Mouse (Mus musculus) limb, embryonic 10.5 days (tissue): Measurements from ENCODE around the gene Dctn5. TPM values are rescaled to one million over a fixed set of nuclear protein-coding genes. Genes with fewer than 3 reads are reported as not detected.

Experiments used
- DNase-seq: peaks from one replicate; pipeline ENCODE4 v3.0.0-alpha.2; 2017; ENCODE audit warnings: low spot score
- H3K27ac ChIP-seq: fragments of 300-500 bp; sonication (generic); 2 replicates; pipeline ENCODE4 v1.5.1; 2016; ENCODE audit warnings: mild to moderate bottlenecking
- H3K27me3 ChIP-seq: fragments of 300-500 bp; sonication (generic); 2 replicates; pipeline ENCODE4 v1.6.1; 2016; ENCODE audit warnings: low read depth, mild to moderate bottlenecking; ENCODE audit not compliant: poor library complexity, severe bottlenecking
- H3K36me3 ChIP-seq: fragments of 300-500 bp; sonication (generic); 2 replicates; pipeline ENCODE4 v1.6.1; 2016; ENCODE audit warnings: mild to moderate bottlenecking, moderate library complexity
- H3K4me1 ChIP-seq: fragments of 300-500 bp; sonication (generic); 2 replicates; pipeline ENCODE4 v1.6.1; 2016
- H3K4me3 ChIP-seq: fragments of 300-500 bp; sonication (generic); 2 replicates; pipeline ENCODE4 v1.5.1; 2016; ENCODE audit warnings: mild to moderate bottlenecking, moderate library complexity
- H3K9me3 ChIP-seq: fragments of 300-500 bp; sonication (generic); replicated peaks from 2 replicates; pipeline ENCODE4 v1.6.1; 2016; ENCODE audit warnings: mild to moderate bottlenecking
- WGBS: fragments of 180-500 bp; shearing (Covaris S2); methylation state at CpG from one replicate; pipeline ENCODE4 v1.1.7; 2016; 5-methylcytosine and 5-hydroxymethylcytosine counted together
- polyA plus RNA-seq: library from polyadenylated mRNA; unstranded; fragments of >200 nt; fragmentation: Nextera tagmentation; extraction: Ambion mirVana; gene quantifications from 2 replicates; pipeline ENCODE4 v1.2.1, GENCODE M21; 2016

Gene Dctn5
- polyA plus RNA-seq, 1 experiment from 2014 or later: 126 TPM

GRCm38 (mm10) chr7:122184569-122184968, 51.7 kb downstream of the Dctn5 start:
- Histone ChIP-seq H3K4me1 (peaks cover 5% of the 10 kb centered on the region), H3K27me3 (no peaks in the 10 kb centered on the region), H3K27ac (no peak overlapping the region), H3K9me3 (no peaks in the 10 kb centered on the region), H3K4me3 (no peak overlapping the region), H3K36me3 (no peaks in the 10 kb centered on the region)
- WGBS: 74% methylated on average over 5 of the region's 5 CpGs
- no peak for DNase-seq

GRCm38 (mm10) chr7:122186043-122186442, 53.2 kb downstream of the Dctn5 start, which contains the start of gene Ern2:
TSS of gene Ern2 (minus strand) at chr7:122186207.
- Histone ChIP-seq H3K36me3 (no peaks in the 10 kb centered on the region), H3K27ac (no peak within 1 kb of the TSS), H3K4me3 (0 out of 2 replicates have a peak within 1 kb of the TSS, but pooled peaks have one; percentile 4), H3K9me3 (no peaks in the 10 kb centered on the region), H3K27me3 (no peaks in the 10 kb centered on the region), H3K4me1 (peaks cover 5% of the 10 kb centered on the region)
- DNase-seq: no peak
- WGBS: 16% methylated on average over 16 of the region's 17 CpGs

- no peak overlapping the region for H3K27ac ChIP-seq
- no peaks in the 10 kb centered on the region for H3K9me3 ChIP-seq
- H3K27me3 ChIP-seq: no peaks in the 10 kb centered on the region
- H3K4me3 ChIP-seq: no peak overlapping the region
- peak; percentile 80 for DNase-seq
- peaks cover 5% of the 10 kb centered on the region for H3K4me1 ChIP-seq
- 31% methylated on average over 7 of the region's 7 CpGs for WGBS
- H3K36me3 ChIP-seq: no peaks in the 10 kb centered on the region
These were observed 56.6 kb downstream of the Dctn5 start for GRCm38 (mm10) chr7:122189484-122189883.

- H3K27ac ChIP-seq: no peak overlapping the region
- no peaks in the 10 kb centered on the region for H3K27me3 ChIP-seq
- WGBS: 59% methylated on average over 10 of the region's 10 CpGs
- H3K4me1 ChIP-seq: peaks cover under 1% of the 10 kb centered on the region
- H3K9me3 ChIP-seq: no peaks in the 10 kb centered on the region
- H3K36me3 ChIP-seq: no peaks in the 10 kb centered on the region
- DNase-seq: no peak
- no peak overlapping the region for H3K4me3 ChIP-seq
These were observed 58.3 kb downstream of the Dctn5 start for GRCm38 (mm10) chr7:122191097-122191496.

- no peaks in the 10 kb centered on the region for H3K36me3 ChIP-seq
- no peaks in the 10 kb centered on the region for H3K9me3 ChIP-seq
- H3K27ac ChIP-seq: no peak overlapping the region
- H3K4me1 ChIP-seq: no peaks in the 10 kb centered on the region
- no peaks in the 10 kb centered on the region for H3K27me3 ChIP-seq
- H3K4me3 ChIP-seq: no peak overlapping the region
- DNase-seq: no peak
These were observed 61.1 kb downstream of the Dctn5 start for GRCm38 (mm10) chr7:122193919-122194318.

- 83% methylated on average over 9 of the region's 9 CpGs for WGBS
- no peaks in the 10 kb centered on the region for H3K36me3 ChIP-seq
These were observed 63.9 kb downstream of the Dctn5 start for GRCm38 (mm10) chr7:122196771-122197170.

GRCm38 (mm10) chr7:122197306-122197705, 64.5 kb downstream of the Dctn5 start:
- 34% methylated on average over 4 of the region's 4 CpGs for WGBS
- H3K4me1 ChIP-seq: no peaks in the 10 kb centered on the region
- H3K27ac ChIP-seq: no peak overlapping the region
- H3K9me3 ChIP-seq: no peaks in the 10 kb centered on the region
- no peaks in the 10 kb centered on the region for H3K36me3 ChIP-seq
- H3K27me3 ChIP-seq: no peaks in the 10 kb centered on the region
- no peak overlapping the region for H3K4me3 ChIP-seq
- DNase-seq: peak; percentile 42

More at GRCm38 (mm10) chr7:122196771-122197170, 63.9 kb downstream of the Dctn5 start:
- no peaks in the 10 kb centered on the region for H3K27me3 ChIP-seq
- no peaks in the 10 kb centered on the region for H3K9me3 ChIP-seq
- H3K4me3 ChIP-seq: no peak overlapping the region
- no peaks in the 10 kb centered on the region for H3K4me1 ChIP-seq
- no peak overlapping the region for H3K27ac ChIP-seq
- DNase-seq: no peak

Other genes with a start within 250 kb of the Dctn5 start
- gene Cog7, start 151.3 kb upstream of the Dctn5 start, polyA plus RNA-seq: 22.8 and 24.8 TPM in 2 replicates
- 140 and 148 TPM in 2 replicates for gene Gga2, start 111.8 kb upstream of the Dctn5 start, polyA plus RNA-seq
- gene Ubfd1, start 65.9 kb upstream of the Dctn5 start, polyA plus RNA-seq: 83.7 and 87.3 TPM in 2 replicates
- 19.0 and 20.0 TPM in 2 replicates for gene Ears2, start 65.8 kb upstream of the Dctn5 start, polyA plus RNA-seq
- gene Ndufab1, start 31.2 kb upstream of the Dctn5 start, polyA plus RNA-seq: 799 and 837 TPM in 2 replicates
- 26.8 and 28.4 TPM in 2 replicates for gene Palb2, start 56 bp upstream of the Dctn5 start, polyA plus RNA-seq
- gene Plk1, start 26.4 kb downstream of the Dctn5 start, polyA plus RNA-seq: 248 and 264 TPM in 2 replicates
- not detected in 2 replicates for gene Ern2, start 53.2 kb downstream of the Dctn5 start, polyA plus RNA-seq
- not detected in 2 replicates for gene Chp2, start 86.5 kb downstream of the Dctn5 start, polyA plus RNA-seq
- gene Prkcb, start 155.7 kb downstream of the Dctn5 start, polyA plus RNA-seq: 3.7 and 6.0 TPM in 2 replicates